Mouse (Mus musculus) naive thymus-derived CD4-positive, alpha-beta T cell, adult 2 months (primary cell): Measurements from ENCODE around the gene Hmgb1.
A peak's percentile ranks its signal among the peaks of the same experiment; 100 is the strongest.

Experiments
- DNase-seq: peaks from one replicate; pipeline ENCODE4 v3.0.0-alpha.2; 2011; ENCODE audit warnings: low read depth

Gene Hmgb1

GRCm38 (mm10) chr5:149053352-149054168, 130.7 kb downstream of the Hmgb1 start:
- no peak for DNase-seq

GRCm38 (mm10) chr5:149052421-149053338, 131.6 kb downstream of the Hmgb1 start:
- DNase-seq, result peak; percentile 98

- DNase-seq, result peak; percentile 88
Measured at GRCm38 (mm10) chr5:149051571-149052420, 132.5 kb downstream of the Hmgb1 start.

GRCm38 (mm10) chr5:149051194-149051570, 133.1 kb downstream of the Hmgb1 start:
- DNase-seq, result no peak

- no peak for DNase-seq
Measured at GRCm38 (mm10) chr5:149050588-149051160, 133.6 kb downstream of the Hmgb1 start.

- no peak for DNase-seq
Measured at GRCm38 (mm10) chr5:149049435-149049834, 134.9 kb downstream of the Hmgb1 start.

GRCm38 (mm10) chr5:149048961-149049360, 135.3 kb downstream of the Hmgb1 start:
- peak; percentile 63 for DNase-seq

GRCm38 (mm10) chr5:149046650-149047049, 137.6 kb downstream of the Hmgb1 start:
- no peak for DNase-seq

GRCm38 (mm10) chr5:149045470-149046085, 138.7 kb downstream of the Hmgb1 start:
- DNase-seq, result no peak

GRCm38 (mm10) chr5:149045054-149045453, 139.2 kb downstream of the Hmgb1 start:
- DNase-seq, result no peak

GRCm38 (mm10) chr5:149044067-149044466, 140.2 kb downstream of the Hmgb1 start:
- no peak for DNase-seq

GRCm38 (mm10) chr5:149043240-149043639, 141.0 kb downstream of the Hmgb1 start:
- no peak for DNase-seq

- DNase-seq, result peak; percentile 68
Measured at GRCm38 (mm10) chr5:149039825-149040224, 144.5 kb downstream of the Hmgb1 start.

GRCm38 (mm10) chr5:149037729-149038128, 146.6 kb downstream of the Hmgb1 start:
- DNase-seq, result no peak

GRCm38 (mm10) chr5:149036920-149037319, 147.4 kb downstream of the Hmgb1 start:
- DNase-seq, result no peak

- DNase-seq, result no peak
Measured at GRCm38 (mm10) chr5:149032438-149032837, 151.9 kb downstream of the Hmgb1 start.

GRCm38 (mm10) chr5:149031199-149031750, 153.0 kb downstream of the Hmgb1 start:
- peak; percentile 82 for DNase-seq

- DNase-seq, result peak; percentile 52
Measured at GRCm38 (mm10) chr5:149030103-149030502, 154.2 kb downstream of the Hmgb1 start.

GRCm38 (mm10) chr5:149028394-149028793, 155.9 kb downstream of the Hmgb1 start:
- no peak for DNase-seq

- DNase-seq, result no peak
Measured at GRCm38 (mm10) chr5:149027389-149027788, 156.9 kb downstream of the Hmgb1 start.

- DNase-seq, result no peak
Measured at GRCm38 (mm10) chr5:149021120-149021519, 163.2 kb downstream of the Hmgb1 start.
